Mouse (Mus musculus): ENCODE results near the gene Sdk2. TPM values are rescaled to one million over a fixed set of nuclear protein-coding genes. Genes with fewer than 3 reads are reported as not detected.

The Sdk2 gene
- total and polyA plus RNA-seq, 3 experiments, result 0.13 TPM; not detected in 2

DNA sequence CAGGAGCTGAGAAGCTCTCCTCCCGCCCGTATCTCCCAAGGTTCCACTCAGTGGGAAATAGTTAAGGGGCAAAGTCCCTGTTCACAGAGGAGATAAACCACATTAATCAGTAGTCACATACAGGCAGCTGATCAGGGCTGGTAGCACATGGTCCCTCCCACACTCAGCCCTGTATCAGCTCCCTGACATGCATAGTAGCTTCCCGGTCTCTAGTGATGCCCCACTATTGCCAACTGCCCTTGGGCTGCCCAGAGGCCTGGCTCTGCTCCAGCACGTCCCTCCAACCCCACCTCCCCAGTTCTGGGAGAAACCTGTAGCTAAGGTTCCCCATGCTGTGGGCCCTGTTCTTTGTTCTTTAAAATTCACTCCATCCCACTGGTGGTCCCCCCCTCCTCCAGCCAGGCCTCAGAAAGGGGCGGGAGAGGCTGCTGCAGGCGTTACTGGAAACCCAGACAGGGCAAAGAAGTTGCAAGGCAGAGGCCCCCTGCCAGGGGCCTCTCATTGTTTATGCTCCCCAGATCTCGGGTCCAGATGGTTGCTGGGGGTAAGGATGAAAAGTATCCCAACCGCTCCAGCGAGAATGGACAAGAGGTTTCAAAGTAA is 317.0 kb downstream of the Sdk2 start:
- H3K4me3 ChIP-seq (ENCODE audit: control insufficient read depth in 1 of 2, insufficient read depth in 1 of 2, low read depth in 2 of 2, low read length in 2 of 2), result peak overlapping the region; percentile 71 to 83
- H3K9me3 ChIP-seq (replicated peaks; ENCODE audit: insufficient read depth, low read length), result no peaks in the 10 kb centered on the region
- peak; percentile 85 for DNase-seq (ENCODE audit: low read depth, low spot score)
- no peaks in the 10 kb centered on the region for H3K27me3 ChIP-seq (ENCODE audit: control insufficient read depth in 1 of 2, insufficient read depth in 2 of 2, low read length in 2 of 2)
- H3K9ac ChIP-seq (ENCODE audit: control insufficient read depth, low read depth, low read length, poor library complexity, severe bottlenecking), result peak overlapping the region; percentile 80
- H3K36me3 ChIP-seq (ENCODE audit: control insufficient read depth in 1 of 2, insufficient read depth in 2 of 2, low read length in 2 of 2), result peaks cover 2 to 16% of the 10 kb centered on the region in 2 experiments; a peak in 3 of 4 replicates
- H3K79me2 ChIP-seq (ENCODE audit: control insufficient read depth, insufficient read depth, low read length, poor library complexity), result peaks cover 54% of the 10 kb centered on the region
- H3K4me1 ChIP-seq (ENCODE audit: control insufficient read depth in 1 of 2, insufficient read depth in 2 of 2, low read length in 2 of 2), result peaks cover 6 to 15% of the 10 kb centered on the region in 2 experiments; a peak in 3 of 4 replicates
- peak overlapping the region; percentile 69 for H3K27ac ChIP-seq (ENCODE audit: control insufficient read depth, low read depth, low read length)
- TF ChIP-seq MYC (IDR thresholded peaks at IDR 0.05; ENCODE audit: low read depth, low read length) (peak; percentile 96), TCF12 (IDR thresholded peaks at IDR 0.05; ENCODE audit: low read depth, low read length) (peak; percentile 89), TAL1 (IDR thresholded peaks at IDR 0.05; ENCODE audit: low read length) (peak; percentile 79), USF2 (IDR thresholded peaks at IDR 0.05; ENCODE audit: borderline replicate concordance in 1 of 2, insufficient read depth in 1 of 2, low read depth in 1 of 2, low read length in 2 of 2) (no peak), KAT2A (conservative IDR thresholded peaks at IDR 0.05; ENCODE audit: low read depth, low read length) (no peak), MAZ (IDR thresholded peaks at IDR 0.05; ENCODE audit: low read depth, low read length) (peak; percentile 71; the same call in 1 of the 2 replicates), CTCF (IDR thresholded peaks at IDR 0.05 in 2 of 3, conservative IDR thresholded peaks at IDR 0.05 in 1 of 3; ENCODE audit: control insufficient read depth in 1 of 3, insufficient read depth in 1 of 3, low read depth in 2 of 3, low read length in 3 of 3, poor library complexity in 1 of 3, severe bottlenecking in 1 of 3) (no peak), ELF1 (IDR thresholded peaks at IDR 0.05; ENCODE audit: low read depth, low read length) (peak; percentile 51; the same call in 1 of the 2 replicates), JUND (IDR thresholded peaks at IDR 0.05; ENCODE audit: low read depth, low read length) (no peak), NELFE (IDR thresholded peaks at IDR 0.05; ENCODE audit: low read depth, low read length) (peak; percentile 36; the same call in 1 of the 2 replicates), MXI1 (IDR thresholded peaks at IDR 0.05; ENCODE audit: low read depth, low read length) (peak; percentile 98), SIN3A (IDR thresholded peaks at IDR 0.05; ENCODE audit: low read length) (peak; percentile 97), HCFC1 (IDR thresholded peaks at IDR 0.05; ENCODE audit: low read depth, low read length) (peak; percentile 51; the same call in 1 of the 2 replicates), POLR2AphosphoS2 (IDR thresholded peaks at IDR 0.05; ENCODE audit: low read length) (peak; percentile 32; the same call in 1 of the 2 replicates), MAFK (IDR thresholded peaks at IDR 0.05; ENCODE audit: borderline replicate concordance, low read depth, low read length) (no peak; the same call in 1 of the 2 replicates), SMC3 (IDR thresholded peaks at IDR 0.05; ENCODE audit: low read depth, low read length) (no peak), ZMIZ1 (IDR thresholded peaks at IDR 0.05; ENCODE audit: low read depth, low read length) (no peak), USF1 (IDR thresholded peaks at IDR 0.05; ENCODE audit: low read depth, low read length) (peak; percentile 59), POLR2A (IDR thresholded peaks at IDR 0.05; ENCODE audit: control insufficient read depth in 1 of 2, insufficient read depth in 1 of 2, low read depth in 1 of 2, low read length in 2 of 2, poor library complexity in 1 of 2) (peak in 1 of 2 experiments; percentile 46; a peak in 1 of 4 replicates), GATA1 (IDR thresholded peaks at IDR 0.05; ENCODE audit: low read depth, low read length) (peak; percentile 94), GABPA (IDR thresholded peaks at IDR 0.05; ENCODE audit: low read depth, low read length) (no peak), BHLHE40 (IDR thresholded peaks at IDR 0.05; ENCODE audit: borderline replicate concordance, low read depth, low read length) (peak; percentile 63; the same call in 1 of the 2 replicates), E2F4 (IDR thresholded peaks at IDR 0.05; ENCODE audit: borderline replicate concordance, low read depth, low read length) (no peak), MYB (IDR thresholded peaks at IDR 0.05; ENCODE audit: low read depth, low read length) (peak; percentile 48; the same call in 1 of the 2 replicates), ZNF384 (IDR thresholded peaks at IDR 0.05; ENCODE audit: low read depth, low read length) (no peak), MAX (IDR thresholded peaks at IDR 0.05; ENCODE audit: low read length) (peak; percentile 96), EP300 (IDR thresholded peaks at IDR 0.05; ENCODE audit: low read depth in 1 of 2, low read length in 2 of 2) (peak; percentile 89 to 93), MEF2A (IDR thresholded peaks at IDR 0.05; ENCODE audit: extremely low read depth, insufficient replicate concordance, low read depth, low read length, poor library complexity, severe bottlenecking) (no peak), TBP (IDR thresholded peaks at IDR 0.05; ENCODE audit: low read depth, low read length) (peak; percentile 46; the same call in 1 of the 2 replicates), ZC3H11A (IDR thresholded peaks at IDR 0.05; ENCODE audit: low read depth, low read length) (no peak), POLR2AphosphoS5 (IDR thresholded peaks at IDR 0.05; ENCODE audit: borderline replicate concordance, low read depth, low read length) (no peak), NRF1 (IDR thresholded peaks at IDR 0.05; ENCODE audit: insufficient read depth, low read depth, low read length, poor library complexity, severe bottlenecking) (peak; percentile 27; the same call in 1 of the 2 replicates), ZKSCAN1 (IDR thresholded peaks at IDR 0.05; ENCODE audit: low read depth, low read length) (no peak), RCOR1 (IDR thresholded peaks at IDR 0.05; ENCODE audit: low read depth, low read length) (peak; percentile 73; the same call in 1 of the 2 replicates), RAD21 (IDR thresholded peaks at IDR 0.05; ENCODE audit: low read depth, low read length) (no peak), ETS1 (IDR thresholded peaks at IDR 0.05; ENCODE audit: low read depth, low read length) (peak; percentile 99)
